Mouse (Mus musculus) cerebellum, adult 18-20 months (tissue): ENCODE data around the gene Kctd17.

ENCODE experiments used
- DNase-seq, 2 experiments: peaks; one replicate each; pipeline ENCODE4 v3.0.0; 2021

Gene Kctd17

DNA sequence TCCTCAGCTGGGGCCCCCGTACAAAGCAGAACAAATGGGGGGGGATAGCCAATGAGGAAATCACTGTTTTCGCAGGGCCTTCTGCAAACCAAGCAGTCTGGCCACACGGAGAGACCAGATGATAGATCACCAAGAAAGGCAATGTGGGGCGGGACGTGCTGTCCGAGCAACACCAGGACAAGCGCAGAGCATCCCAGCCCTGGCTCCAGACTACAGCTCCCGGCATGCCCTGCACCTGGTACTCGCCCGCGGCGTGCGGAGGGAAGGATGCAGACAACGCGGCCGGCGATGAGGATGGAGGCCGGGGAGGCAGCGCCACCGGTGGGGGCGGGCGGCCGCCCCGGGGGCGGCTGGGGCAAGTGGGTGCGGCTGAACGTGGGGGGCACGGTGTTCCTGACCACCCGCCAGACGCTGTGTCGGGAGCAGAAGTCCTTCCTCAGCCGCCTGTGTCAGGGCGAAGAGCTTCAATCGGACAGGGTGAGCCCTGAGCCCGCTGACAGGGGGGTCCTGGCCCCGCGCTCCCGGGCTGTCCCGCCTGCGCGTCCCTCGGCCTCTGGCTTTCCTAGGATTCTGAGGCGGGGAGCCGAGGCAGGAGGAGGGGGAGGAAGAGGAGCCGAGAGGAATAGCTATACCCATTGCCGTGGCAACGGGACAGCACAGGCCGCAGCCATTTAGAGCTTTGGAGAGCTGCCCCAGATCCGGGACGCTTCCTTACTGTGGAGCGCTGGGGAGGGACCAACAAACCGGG lies at the start of gene Kctd17:
Gene Kctd17 (plus strand): TSS at position 174 of the 748 bp plus-strand sequence.
- peak; percentile 88 to 93 for DNase-seq

DNA sequence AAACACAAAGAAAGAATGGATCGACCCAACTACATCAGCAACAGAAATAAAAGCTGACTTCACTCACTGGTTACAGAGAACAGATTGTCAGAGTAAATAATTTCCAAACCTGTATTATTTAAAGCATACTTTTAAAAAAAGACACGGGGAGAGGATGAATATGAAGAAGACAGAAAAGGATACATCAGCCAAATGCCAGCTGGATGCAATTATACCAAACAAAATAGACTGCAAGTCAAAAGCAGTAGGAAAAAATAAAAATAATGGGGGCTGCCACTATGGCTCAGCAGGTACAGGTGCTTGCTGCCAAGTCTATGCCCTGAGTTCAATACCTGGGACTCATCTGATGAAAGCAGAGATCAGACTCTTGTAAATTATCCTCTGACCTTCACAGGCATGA lies 48.2 kb upstream of the Kctd17 start:
- no peak for DNase-seq

DNA sequence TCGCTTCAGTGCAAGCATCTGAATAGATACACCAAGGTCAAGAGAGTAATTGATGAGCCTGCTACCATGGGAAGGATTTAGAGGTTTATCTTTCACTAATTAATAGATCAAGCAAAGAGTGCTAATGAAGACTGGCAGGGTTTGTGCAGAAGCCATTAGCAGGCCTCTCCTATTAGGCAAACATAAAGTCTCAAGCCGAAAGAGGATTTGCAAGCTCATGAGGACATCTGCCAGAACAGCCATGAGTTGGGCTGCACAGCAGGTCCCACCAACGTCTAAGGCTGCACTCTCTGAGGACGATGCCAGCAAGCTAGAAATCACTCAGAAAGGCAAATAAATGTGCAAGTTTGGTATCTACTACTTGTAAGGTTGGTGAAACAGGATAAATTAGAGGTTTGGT lies 47.6 kb upstream of the Kctd17 start:
- no peak for DNase-seq

DNA sequence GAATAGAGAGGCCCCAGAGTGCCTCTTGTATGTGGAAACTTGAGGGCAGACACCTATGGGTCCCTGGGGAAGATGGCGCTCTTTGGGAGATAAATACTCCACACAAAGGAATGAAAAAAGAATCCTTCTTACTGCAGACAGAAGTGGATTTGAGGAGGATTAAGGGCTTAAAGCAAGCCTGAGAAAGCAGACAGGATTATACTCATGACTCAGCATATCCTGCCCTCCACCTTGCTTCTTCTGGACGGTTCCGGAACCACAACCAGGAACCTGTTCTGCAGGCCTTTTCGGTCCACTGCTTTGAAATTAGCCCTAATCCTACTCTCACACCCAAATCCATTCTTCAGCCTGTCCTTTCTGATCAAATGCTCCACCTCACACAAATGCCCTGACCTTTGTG lies 46.2 kb upstream of the Kctd17 start:
- DNase-seq: no peak

DNA sequence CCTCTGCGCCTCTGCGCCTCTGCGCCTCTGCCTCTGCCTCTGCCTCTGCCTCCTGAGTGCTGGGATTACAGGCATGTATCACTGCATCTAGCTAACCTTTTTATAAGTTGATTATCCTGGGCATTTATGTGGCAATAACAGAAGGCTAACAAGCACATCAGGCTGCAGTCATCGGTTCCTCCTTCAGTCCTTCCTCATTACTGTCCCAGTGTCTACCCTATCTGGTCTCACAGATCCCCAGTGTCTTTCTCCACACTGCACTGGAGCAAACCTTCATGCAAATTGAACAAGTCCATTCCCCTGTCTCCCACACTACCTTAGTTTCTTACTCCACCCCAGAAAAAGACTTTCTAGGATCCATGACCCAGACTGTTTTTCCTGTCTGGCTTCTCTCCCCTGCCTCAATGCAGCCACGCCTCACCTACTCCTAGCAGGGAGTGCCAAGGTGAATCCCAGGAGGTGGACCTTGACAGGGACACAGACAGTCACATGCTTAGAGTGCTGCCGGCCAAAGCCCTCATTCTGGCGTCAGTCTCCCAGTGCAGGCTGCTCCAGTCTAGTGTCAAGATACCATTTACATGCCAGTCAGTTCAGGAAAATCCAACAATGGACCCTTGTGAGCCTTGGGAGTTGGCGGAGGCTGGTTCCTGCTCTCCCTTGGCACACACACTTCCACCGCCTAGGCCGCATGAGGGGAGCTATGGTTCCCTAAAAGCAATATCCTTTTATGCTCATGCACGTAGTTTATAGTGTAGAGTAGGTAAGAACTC lies 44.7 kb upstream of the Kctd17 start:
- DNase-seq: peak in 1 of 2 experiments; percentile 25

DNA sequence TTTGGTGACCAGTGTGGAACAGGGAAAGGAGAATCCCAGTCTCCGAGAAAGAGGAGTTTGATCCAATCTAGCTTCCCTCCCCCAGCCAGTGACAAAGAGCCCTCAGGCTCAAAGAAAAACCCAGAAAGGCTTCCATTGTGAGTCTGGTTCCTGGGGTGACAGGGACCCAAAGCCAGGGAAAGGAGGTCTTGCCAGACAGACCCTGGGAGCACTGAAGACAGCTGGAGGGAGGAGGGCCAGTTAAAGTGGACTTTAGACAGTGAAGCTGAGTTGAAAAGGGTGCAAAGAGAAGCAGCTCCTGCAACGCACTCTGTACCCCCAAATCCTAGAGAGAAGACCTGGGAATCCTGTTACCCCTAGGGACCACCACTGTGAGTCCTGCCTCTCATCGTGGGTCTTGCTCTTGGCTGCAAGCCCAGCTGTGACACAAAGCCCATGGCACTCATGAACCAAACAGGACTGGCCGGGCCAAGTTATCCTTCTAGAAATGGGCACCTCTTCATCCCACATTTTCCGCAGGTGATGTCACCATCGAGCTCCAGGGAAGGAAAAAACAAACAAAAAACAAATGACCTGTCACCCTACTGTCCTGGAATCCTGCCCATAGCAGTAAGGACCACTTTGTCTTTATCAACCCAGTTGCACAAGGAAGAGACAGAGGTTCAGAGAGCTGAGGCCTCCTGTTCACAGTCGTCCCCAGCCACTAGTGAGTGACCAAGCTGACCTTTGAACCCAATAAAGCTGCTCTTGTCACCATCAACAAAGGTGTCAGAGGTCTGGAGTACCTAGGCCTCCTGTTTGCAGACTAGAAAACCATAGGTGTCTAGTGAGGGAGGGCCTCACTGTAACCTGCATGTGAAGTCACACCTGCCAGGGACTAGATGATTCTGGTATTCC lies 43.9 kb upstream of the Kctd17 start:
- DNase-seq: peak in 1 of 2 experiments; percentile 27

DNA sequence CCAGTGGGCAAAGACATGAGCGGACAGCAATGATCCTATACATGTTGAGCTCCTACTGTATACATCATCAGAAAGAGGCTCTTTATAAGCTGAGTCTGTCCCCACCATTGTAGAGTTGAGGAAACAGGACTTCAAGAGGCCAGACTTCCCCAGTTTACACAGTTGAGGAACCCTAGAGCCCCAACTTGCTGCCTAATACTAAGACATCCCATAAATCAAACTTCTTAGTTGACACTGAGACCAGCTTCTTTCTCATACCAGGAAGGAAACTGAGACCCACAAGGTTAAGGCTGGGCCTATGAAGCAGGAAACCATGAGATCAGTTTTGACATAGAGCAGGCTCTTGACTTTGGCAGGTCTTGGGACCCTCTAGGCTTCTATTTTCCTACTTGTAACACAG lies 42.8 kb upstream of the Kctd17 start:
- no peak for DNase-seq

DNA sequence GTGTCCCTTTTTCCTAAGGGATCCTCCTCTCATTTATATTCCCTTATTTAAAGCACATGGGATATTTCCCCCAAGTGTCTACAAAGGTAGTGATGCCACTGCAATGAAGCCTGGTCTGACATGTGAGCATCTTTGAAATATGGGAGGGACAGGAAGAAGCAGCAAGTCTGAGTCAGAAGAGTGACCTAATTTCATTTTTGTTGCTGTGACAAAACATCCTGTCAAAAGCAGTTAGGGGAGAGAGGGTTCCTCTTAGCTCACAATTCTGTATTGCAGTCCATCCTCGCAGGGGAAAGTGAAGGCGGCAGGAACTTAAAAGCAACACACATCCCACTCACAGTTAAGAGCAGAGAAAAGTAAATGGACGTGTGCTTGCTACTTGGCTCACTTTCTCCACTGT lies 37.5 kb upstream of the Kctd17 start:
- no peak for DNase-seq

DNA sequence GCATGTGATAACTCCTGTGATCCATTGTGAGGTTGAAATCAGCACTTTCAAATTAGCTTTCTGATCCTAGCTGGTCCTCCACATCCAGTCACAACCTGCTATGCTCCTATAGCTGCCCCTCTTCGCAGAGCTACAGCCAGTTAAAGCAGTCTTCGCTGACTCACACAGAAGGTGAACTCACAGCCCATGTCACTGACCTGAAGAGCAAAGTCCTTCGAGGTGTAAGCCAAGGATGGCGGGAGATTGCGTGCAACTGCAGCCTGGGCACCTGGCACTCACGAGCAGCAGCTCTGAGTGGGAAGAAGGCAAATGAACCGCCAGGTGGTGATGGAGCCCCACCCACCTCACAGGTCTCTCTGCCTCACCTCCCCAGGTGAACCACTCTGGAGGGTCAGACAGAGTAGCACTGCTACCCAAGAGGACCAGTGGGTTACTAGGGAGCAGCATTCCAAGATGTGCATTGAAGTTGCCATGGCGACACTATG lies 32.8 kb upstream of the Kctd17 start, which contains the start of gene Tex33:
Gene Tex33 (minus strand): TSS at position 435 of the 485 bp plus-strand sequence.
- DNase-seq: no peak

DNA sequence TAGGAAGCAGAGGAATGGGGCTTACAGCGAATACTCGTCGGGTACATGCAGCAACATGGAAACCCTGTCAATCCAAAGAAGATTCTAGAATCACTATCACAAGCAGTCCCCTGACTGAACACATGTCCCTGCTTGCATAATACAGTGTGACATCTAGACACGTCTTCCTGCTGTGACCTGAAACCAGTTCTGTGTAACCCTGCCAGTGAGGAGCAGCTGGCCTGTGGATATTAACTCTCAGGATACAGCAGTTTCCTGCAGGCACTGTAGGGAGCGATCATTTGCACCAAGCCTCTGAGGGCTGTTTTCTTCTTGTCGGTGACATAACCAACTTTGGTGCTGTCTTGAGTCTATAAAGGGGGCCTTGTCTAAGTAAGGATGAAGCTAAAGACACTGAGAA lies 27.0 kb upstream of the Kctd17 start:
- DNase-seq: no peak

DNA sequence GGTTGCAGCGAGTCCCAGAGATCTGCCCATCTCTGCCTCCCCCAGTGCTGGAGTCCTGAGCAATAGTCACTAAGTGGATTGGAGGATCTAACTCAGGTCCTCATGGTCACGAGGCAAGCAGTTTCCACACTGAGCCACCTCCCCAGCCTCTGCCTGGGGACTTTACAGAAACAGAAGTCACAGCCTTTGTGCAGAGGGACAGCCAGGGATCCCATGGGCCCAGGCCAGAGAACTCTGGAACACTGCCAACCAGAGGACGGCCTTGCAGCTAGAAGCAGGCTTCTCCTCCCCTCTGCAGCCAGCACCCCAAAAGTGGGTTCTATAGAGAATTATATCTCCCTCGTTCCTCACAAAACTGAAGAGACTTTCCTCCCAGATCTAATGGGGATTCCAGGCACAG lies 26.4 kb upstream of the Kctd17 start:
- DNase-seq: peak; percentile 58 to 63

DNA sequence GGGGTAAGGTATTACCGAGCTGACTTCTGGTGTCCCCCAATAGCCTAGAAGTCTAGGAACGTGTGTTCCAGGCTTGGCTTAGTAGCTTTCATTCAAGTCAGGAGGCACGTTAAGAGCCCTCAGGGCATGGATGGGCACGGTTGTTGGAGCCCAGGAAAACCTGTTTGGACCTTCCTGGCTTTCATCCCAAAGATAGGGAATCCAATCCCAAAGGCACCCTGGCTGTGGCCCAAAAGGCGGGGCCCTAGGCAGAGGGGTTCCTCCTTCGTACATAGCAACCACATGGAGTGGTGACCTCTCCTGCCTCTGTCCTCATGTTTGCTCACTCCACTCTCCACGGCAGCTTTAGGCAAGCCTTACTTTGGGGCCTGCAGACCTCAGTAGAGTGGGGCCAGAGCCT lies 25.9 kb upstream of the Kctd17 start:
- no peak for DNase-seq

DNA sequence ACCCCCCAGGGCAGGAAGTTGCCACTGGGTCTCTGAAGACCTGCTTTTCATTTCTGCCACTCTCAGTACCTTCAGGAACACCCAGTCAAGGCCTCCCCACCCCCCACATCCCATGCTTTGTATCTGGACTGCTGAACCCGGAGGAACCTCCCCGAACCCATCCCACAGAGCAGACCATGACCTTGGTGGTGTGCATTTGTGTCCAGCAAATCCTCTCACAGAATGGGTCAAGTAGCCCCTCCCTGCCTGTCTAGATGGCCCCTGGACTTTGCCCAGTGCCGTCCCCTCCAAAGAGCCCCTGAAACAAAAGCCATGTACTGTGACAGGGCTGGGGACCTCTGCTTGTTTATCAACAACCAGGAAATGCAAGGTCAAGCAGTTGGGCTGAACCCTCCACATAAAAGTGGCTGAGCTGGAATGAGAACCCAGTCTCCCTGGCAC lies 25.0 kb upstream of the Kctd17 start:
- no peak for DNase-seq

DNA sequence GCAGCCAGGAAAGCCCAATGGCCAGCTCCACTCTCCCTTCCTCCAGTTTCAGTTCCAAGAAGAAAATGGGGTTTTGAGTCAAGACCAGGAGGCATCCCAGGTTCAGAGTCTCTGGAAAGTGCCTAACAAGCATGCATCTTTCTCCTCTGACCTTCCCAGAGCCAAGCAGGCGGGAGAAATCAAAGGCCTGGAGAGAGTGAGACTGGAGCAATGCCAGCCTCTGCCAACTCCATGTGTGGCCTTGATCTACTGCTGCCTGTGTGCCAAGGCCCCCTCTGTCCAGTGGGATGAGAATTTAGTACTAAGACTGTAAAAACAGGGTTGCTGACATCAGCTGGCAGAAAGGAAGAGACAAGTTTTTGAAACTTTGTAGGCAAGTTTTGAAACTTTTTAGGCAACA lies 24.5 kb upstream of the Kctd17 start:
- no peak for DNase-seq

DNA sequence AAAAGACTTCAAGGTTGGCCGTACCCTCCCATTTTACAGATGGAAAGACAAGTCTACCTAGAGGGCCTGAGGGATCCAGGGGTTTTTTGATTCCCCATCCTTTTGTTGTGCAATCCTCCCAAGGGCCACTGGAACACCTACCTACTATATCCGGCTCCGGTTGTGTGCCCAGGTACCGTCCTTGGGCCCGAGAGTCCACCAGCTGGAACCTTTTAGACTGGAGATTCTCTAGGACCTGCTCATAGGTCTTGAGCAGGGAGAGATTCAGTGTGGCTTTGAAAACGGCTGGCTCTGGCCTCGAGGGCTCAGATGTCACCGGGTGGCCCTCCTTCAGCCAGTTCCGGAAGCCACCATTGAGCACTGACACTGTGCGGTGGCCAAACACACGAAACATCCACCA lies 23.3 kb upstream of the Kctd17 start:
- DNase-seq: no peak

DNA sequence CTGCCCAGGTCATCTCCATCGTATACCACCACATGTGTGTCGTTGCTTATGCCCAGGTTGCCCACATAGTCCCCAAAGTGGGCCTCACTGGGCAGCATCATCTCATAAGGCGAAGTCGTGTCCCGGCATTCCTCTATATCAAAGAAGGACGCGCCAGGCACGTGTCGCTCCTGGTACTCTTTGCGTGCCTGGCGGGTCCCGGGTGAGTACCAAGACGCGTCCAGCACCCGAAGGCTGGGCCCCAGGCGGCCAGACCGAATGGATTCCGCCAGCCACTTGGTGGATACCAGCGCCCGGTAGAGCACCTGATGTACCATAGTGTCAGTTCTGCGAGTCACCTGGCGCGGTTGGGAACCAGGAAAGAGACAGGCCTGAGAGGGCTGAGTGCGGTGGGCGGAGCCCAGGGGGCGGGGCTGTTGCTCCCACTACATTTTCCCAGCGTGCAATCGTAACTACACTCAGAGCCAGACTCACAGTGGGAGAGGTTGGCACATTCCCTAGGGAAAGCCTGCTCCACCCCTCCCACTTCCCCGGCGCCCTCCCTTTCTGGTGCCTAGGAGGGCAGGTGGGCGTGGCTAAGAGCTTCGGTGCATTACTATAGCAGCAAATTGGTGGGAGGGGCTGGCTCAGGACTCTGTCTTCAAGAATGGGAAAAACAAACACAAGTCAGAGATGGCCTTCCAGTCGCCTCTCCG lies 22.7 kb upstream of the Kctd17 start, which contains the start of gene Tst:
Gene Tst (minus strand): TSS at position 391 of the 695 bp plus-strand sequence.
- peak; percentile 85 for DNase-seq

DNA sequence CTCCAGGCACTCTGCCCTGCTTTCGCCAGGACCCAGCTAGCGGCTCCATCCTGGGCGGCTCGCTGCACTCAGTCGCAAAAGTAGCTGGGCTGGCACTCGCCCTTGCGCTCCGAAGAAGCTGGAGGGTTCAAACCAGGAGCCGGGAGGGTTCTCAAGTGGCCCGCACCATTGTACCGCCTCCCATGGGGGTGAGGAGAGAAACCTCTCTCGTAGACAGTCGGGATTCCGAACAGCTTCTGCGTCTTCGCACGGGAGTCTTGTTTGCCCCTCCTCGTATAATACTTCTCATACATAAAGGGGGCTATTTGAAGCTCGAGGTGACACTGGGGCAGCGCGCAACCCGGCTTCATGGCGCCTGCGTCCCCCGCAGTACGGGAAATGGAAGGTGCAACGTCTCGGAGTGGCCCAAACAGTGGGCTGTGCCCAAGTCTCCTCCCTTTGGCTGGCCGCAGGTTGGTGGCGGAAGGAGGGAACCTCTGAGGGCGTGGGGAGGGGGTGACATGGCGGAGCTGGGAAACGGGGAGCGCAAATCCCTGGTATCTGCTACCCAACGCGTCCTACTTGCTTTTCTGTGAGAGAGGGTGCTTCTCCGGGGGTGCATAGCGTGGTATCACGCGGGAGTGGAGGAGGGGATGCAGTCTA lies 21.9 kb upstream of the Kctd17 start, which contains the start of gene Mpst:
Gene Mpst (plus strand): TSS at position 124 of the 642 bp plus-strand sequence.
- DNase-seq: peak; percentile 89 to 92

DNA sequence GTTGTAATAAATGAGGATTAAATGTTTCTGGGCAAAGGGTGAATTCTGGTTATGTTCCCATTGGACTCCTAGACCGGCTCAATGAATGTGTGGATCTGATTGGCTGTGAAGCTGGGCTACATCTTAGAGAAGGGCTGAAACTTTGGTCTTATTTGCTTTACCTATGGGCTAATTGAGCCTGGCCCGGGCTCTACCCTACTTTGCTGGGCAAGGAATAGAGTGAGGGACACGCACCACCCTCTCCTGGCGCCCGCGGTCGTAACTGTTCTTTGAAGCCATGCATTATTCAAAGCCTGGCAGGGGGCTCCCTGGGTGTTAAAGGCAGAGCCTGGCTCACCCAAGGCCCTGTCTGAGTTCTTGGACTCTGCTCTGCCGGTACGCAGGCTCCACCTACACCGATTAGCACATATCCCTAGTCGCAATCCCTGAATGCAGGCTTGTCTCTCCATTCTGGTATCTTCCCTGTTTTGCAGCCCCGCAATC lies 18.8 kb upstream of the Kctd17 start:
- DNase-seq: no peak

DNA sequence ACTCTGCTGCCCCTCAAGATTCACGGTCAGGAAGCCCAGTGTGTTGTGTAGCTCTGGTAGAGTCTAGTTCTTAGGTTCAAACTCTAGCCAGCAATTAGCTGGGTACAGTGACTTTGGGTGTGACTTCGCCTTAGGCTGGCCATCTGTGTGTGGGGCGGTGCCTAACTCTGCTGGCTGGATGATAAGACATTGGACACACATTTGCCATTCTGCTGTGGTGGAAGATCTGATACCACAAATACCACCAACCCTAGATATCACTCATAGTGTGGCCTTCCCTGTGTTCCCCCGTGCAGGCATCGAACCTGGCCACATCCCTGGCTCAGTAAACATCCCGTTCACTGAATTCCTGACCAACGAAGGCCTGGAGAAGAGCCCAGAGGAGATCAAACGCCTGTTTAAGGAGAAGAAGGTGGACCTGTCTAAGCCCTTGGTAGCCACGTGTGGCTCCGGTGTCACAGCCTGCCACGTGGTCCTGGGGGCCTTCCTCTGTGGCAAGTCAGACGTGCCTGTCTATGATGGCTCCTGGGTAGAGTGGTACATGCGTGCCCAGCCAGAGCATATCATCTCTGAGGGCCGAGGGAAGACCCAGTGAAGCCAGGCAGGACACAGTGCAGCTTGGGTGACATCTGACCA lies 15.2 kb upstream of the Kctd17 start:
- DNase-seq: no peak

DNA sequence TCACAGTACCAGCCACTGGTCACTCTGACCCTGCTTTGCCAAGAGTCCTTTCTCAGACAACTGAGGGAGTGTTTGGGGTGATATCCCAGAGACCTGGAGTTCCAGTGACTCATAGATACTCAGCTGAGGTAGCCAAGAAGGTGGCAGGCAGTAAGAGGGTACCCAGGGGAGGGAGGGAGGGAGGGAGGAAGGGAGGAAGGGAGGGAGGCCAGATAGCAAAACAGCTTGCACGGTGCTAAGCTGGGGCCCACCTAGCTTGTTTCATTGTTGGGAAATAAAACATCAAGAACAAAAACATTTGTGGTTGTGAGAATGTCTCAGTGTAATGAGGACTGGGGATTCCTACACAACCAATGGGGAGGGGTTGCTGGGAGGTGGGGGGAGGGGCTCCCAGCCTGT lies 14.6 kb upstream of the Kctd17 start:
- DNase-seq: no peak

DNA sequence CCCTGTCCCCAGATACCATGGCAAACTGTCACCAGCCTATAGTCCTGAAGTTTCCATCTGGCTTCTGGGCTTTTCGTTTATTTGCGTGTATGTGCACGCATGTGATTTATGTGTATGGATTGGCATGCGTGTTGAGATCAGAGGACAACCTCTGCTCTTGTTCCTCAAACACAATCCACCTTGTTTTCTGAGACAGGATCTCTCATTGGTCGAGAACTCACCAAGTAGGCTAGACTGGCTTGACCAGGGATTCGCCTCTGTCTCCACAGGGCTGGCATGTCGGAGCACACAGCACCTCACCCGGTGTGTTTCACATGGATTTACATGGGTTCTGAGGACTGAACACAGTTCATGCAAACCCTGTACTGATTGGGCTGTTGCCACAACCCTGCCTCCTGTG lies 14.2 kb upstream of the Kctd17 start:
- no peak for DNase-seq
